Mouse (Mus musculus) neural tube, postnatal 0 days (tissue): Measurements from ENCODE around the gene Dennd1c. TPM values are rescaled to one million over a fixed set of nuclear protein-coding genes. Genes with fewer than 3 reads are reported as not detected.

Experiments used
- polyA plus RNA-seq: library from polyadenylated mRNA; unstranded; fragments of >200 nt; fragmentation: Nextera tagmentation; extraction: Ambion mirVana; gene quantifications from 2 replicates; pipeline ENCODE4 v1.2.1, GENCODE M21; 2015

Gene Dennd1c
- polyA plus RNA-seq = 2.1 and 2.5 TPM in 2 replicates

GRCm38 (mm10) chr17:57078336-57078735, at the start of gene Dennd1c:
Dennd1c (minus strand) TSS chr17:57078514.

GRCm38 (mm10) chr17:57105181-57106034, 27.1 kb upstream of the Dennd1c start, which contains the start of gene Tnfsf9:
Tnfsf9 (plus strand) TSS chr17:57105325.

GRCm38 (mm10) chr17:57087049-57087832, 8.9 kb upstream of the Dennd1c start, which contains the start of gene Tubb4a:
Tubb4a (minus strand) TSS chr17:57087782.

GRCm38 (mm10) chr17:57059486-57059977, 18.8 kb downstream of the Dennd1c start, which contains the start of gene Slc25a23:
Slc25a23 (minus strand) TSS chr17:57059863.

GRCm38 (mm10) chr17:57058891-57059485, 19.3 kb downstream of the Dennd1c start, which contains the start of gene Crb3:
Crb3 (plus strand) TSS chr17:57059105.

GRCm38 (mm10) chr17:57041554-57041953, 36.8 kb downstream of the Dennd1c start, which contains the start of gene Slc25a41:
Slc25a41 (minus strand) TSS chr17:57041654.

GRCm38 (mm10) chr17:57030931-57031660, 47.2 kb downstream of the Dennd1c start, which contains the start of gene Khsrp:
Khsrp (minus strand) TSS chr17:57031522.

Other genes with a start within 250 kb of the Dennd1c start
- 3.5 and 4.8 TPM in 2 replicates for gene Rfx2, start 247.5 kb downstream of the Dennd1c start, polyA plus RNA-seq
- gene Acsbg2, start 204.1 kb downstream of the Dennd1c start, polyA plus RNA-seq = not detected in 2 replicates
- gene 1700061G19Rik, start 203.0 kb downstream of the Dennd1c start, polyA plus RNA-seq = 0.15 and 0.24 TPM in 2 replicates
- gene Mllt1, start 143.1 kb downstream of the Dennd1c start, polyA plus RNA-seq = 51.9 and 56.7 TPM in 2 replicates
- not detected in 2 replicates for gene Acer1, start 96.4 kb downstream of the Dennd1c start, polyA plus RNA-seq
- gene Clpp, start 88.2 kb downstream of the Dennd1c start, polyA plus RNA-seq = 171 and 179 TPM in 2 replicates
- gene Alkbh7, start 81.2 kb downstream of the Dennd1c start, polyA plus RNA-seq = 81.0 and 82.8 TPM in 2 replicates
- 0.62 TPM in 1 of 2 replicates, not detected in the other for gene Pspn, start 78.5 kb downstream of the Dennd1c start, polyA plus RNA-seq
- 47.1 and 52.5 TPM in 2 replicates for gene Gtf2f1, start 67.2 kb downstream of the Dennd1c start, polyA plus RNA-seq
- gene Gm17949, start 67.0 kb downstream of the Dennd1c start, polyA plus RNA-seq = 0.39 TPM in 2 replicates
- gene Khsrp, start 47.0 kb downstream of the Dennd1c start, polyA plus RNA-seq = 27.2 and 28.1 TPM in 2 replicates
- not detected in 2 replicates for gene Slc25a41, start 36.9 kb downstream of the Dennd1c start, polyA plus RNA-seq
- 2.5 and 3.3 TPM in 2 replicates for gene Crb3, start 19.4 kb downstream of the Dennd1c start, polyA plus RNA-seq
- gene Slc25a23, start 18.7 kb downstream of the Dennd1c start, polyA plus RNA-seq = 54.5 and 58.2 TPM in 2 replicates
- 282 and 305 TPM in 2 replicates for gene Tubb4a, start 9.3 kb upstream of the Dennd1c start, polyA plus RNA-seq
- gene Tnfsf9, start 26.8 kb upstream of the Dennd1c start, polyA plus RNA-seq = 5.9 and 6.7 TPM in 2 replicates
- 1.4 and 2.6 TPM in 2 replicates for gene Cd70, start 71.3 kb upstream of the Dennd1c start, polyA plus RNA-seq
- not detected in 2 replicates for gene Tnfsf14, start 115.7 kb upstream of the Dennd1c start, polyA plus RNA-seq
- gene C3, start 149.6 kb upstream of the Dennd1c start, polyA plus RNA-seq = 1.3 and 1.7 TPM in 2 replicates
- gene Gpr108, start 169.9 kb upstream of the Dennd1c start, polyA plus RNA-seq = 23.7 and 24.6 TPM in 2 replicates
- 8.9 and 9.1 TPM in 2 replicates for gene Trip10, start 170.9 kb upstream of the Dennd1c start, polyA plus RNA-seq
- gene Vav1, start 200.6 kb upstream of the Dennd1c start, polyA plus RNA-seq = 2.4 and 2.5 TPM in 2 replicates